Mouse (Mus musculus): ENCODE measurements around the gene Mfsd4a.

Gene Mfsd4a

GRCm38 (mm10) chr1:132014800-132015199 is 53.1 kb downstream of the Mfsd4a start:
- DNase-seq: peak; percentile 28

GRCm38 (mm10) chr1:132012861-132013260 is 55.0 kb downstream of the Mfsd4a start:
- DNase-seq: no peak

GRCm38 (mm10) chr1:132011785-132012184 is 56.1 kb downstream of the Mfsd4a start:
- no peak for DNase-seq

GRCm38 (mm10) chr1:132010632-132011501 is 57.0 kb downstream of the Mfsd4a start:
- peak; percentile 66 for DNase-seq

- DNase-seq: peak; percentile 33
Measured at GRCm38 (mm10) chr1:132008881-132009644, 58.8 kb downstream of the Mfsd4a start.

GRCm38 (mm10) chr1:132007828-132008827 is 59.7 kb downstream of the Mfsd4a start:
- peak; percentile 97 for DNase-seq

- peak; percentile 94 for DNase-seq
Measured at GRCm38 (mm10) chr1:132007282-132007815, 60.5 kb downstream of the Mfsd4a start, which contains the start of gene Elk4. Elk4 (plus strand) TSS chr1:132007607.

- DNase-seq: no peak
Measured at GRCm38 (mm10) chr1:132006721-132007120, 61.1 kb downstream of the Mfsd4a start.

GRCm38 (mm10) chr1:132006046-132006445 is 61.8 kb downstream of the Mfsd4a start:
- DNase-seq: no peak

- DNase-seq: no peak
Measured at GRCm38 (mm10) chr1:132005466-132005865, 62.4 kb downstream of the Mfsd4a start.

GRCm38 (mm10) chr1:132004574-132005180 is 63.2 kb downstream of the Mfsd4a start:
- no peak for DNase-seq

- DNase-seq: peak; percentile 30
Measured at GRCm38 (mm10) chr1:132003817-132004216, 64.0 kb downstream of the Mfsd4a start.

- DNase-seq: no peak
Measured at GRCm38 (mm10) chr1:132003111-132003510, 64.8 kb downstream of the Mfsd4a start.

- DNase-seq: no peak
Measured at GRCm38 (mm10) chr1:132001880-132002330, 66.0 kb downstream of the Mfsd4a start.

GRCm38 (mm10) chr1:132000506-132000905 is 67.4 kb downstream of the Mfsd4a start:
- peak; percentile 47 for DNase-seq

GRCm38 (mm10) chr1:131995062-131995461 is 72.8 kb downstream of the Mfsd4a start:
- DNase-seq: peak; percentile 84

- no peak for DNase-seq
Measured at GRCm38 (mm10) chr1:131993169-131994040, 74.5 kb downstream of the Mfsd4a start.

GRCm38 (mm10) chr1:131992561-131993001 is 75.3 kb downstream of the Mfsd4a start:
- DNase-seq: no peak

GRCm38 (mm10) chr1:131990083-131990760 is 77.6 kb downstream of the Mfsd4a start:
- no peak for DNase-seq

GRCm38 (mm10) chr1:131989476-131989875 is 78.4 kb downstream of the Mfsd4a start:
- no peak for DNase-seq

All from thymus, postnatal 14 days (tissue).